Mouse (Mus musculus): ENCODE measurements around the gene Dennd2a. TPM values are rescaled to one million over a fixed set of nuclear protein-coding genes. Genes with fewer than 3 reads are reported as not detected.
"Not testable (repeated sequence)": the region's sequence is repeated elsewhere in the genome, so short reads cannot be mapped to it uniquely, and the experiment has no call there.

The Dennd2a gene
- total RNA-seq, 2 experiments from 2014 or later = 8.2 to 10.9 TPM

DNA sequence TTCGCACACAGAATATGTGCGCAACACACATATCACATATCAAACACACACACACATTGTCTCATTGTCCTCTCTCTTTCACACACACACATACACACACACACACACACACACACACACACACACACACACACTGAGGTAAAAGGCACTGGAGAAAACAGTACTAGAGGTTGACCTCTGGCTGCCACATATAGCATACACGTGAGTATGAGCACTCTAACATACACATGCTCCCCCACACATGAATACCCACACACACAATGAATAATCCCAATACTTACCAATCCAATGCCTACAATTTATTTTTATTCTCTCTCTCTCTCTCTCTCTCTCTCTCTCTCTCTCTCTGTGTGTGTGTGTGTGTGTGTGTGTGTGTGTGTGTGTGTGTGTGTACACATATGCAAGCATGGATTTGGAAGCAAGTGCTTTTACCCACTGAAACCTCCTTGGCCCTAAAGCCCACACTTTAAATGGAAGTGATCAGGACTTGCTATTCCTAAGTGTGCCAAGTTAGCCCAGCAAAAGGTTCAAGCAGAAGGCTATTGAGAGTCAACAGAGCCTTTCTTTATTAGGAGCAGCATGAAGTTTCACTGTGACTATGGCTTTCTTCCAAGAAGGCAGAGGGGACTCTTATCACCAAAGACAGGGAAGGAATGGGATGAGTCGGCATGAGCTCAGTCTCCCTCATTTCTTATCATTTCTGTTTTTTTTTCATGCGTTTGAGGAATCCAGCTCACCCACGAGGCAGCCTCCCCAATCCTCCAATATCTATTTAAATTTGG is 128.5 kb downstream of the Dennd2a start:
- intact Hi-C loops (cut with DNase I; ENCODE audit: low total_unique reads) = no loop called here

DNA sequence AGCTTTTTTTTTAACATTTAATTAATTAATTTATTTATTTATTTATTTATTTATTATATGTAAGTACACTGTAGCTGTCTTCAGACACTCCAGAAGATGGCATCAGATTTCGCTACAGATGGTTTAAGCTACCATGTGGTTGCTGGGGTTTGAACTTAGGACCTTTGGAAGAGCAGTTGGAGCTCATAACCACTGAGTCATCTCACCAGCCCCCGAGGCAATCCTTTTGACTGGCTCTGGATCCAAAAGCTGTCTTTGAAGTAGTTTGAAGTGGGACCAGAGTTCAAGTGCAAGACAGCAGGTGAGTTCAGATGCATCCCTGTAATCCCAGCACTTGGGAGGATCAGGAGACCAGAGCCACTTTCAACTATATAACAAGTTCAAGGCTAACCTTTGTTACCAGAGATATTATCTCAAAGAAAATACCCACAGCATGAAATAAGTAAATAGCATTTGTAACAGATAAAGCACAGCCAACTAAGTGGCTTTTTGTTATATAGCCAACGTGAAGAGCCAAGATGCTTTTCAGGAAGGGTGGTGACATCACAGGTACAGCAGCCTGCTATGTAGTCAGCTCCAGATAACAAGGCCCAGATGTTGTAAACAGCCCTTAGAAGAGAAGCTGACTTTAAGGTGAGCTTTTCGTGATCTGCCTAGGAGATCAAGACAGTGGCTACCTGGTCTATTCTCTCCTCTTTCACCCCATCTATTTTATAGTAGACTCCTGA is 130.2 kb downstream of the Dennd2a start:
- DNase-seq = no peak
- intact Hi-C loops (cut with DNase I; ENCODE audit: low total_unique reads) = no loop called here

More for the DNA sequence above, 128.5 kb downstream of the Dennd2a start:
- DNase-seq = no peak

DNA sequence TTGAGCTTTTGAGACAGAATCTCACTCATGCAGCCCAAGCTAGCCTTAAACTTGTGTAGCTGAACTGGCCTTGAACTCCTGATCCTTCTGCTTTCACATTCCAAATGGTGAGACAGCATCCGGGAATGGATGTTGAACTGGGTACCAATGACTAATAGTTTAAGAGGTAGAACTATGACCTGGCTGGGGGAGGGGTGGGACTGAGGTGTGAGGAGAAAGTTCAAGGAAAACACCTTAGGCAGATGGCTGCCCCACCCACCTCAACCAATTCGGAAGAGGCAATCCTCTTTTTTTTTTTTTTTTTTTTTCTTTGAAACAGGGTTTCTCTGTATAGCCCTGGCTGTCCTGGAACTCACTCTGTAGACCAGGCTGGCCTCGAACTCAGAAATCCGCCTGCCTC is 130.9 kb downstream of the Dennd2a start:
- intact Hi-C loops (cut with DNase I; ENCODE audit: low total_unique reads) = no loop called here
- no peak for DNase-seq

GRCm38 (mm10) chr6:39425181-39425580 is 132.5 kb downstream of the Dennd2a start:
- no peak for DNase-seq
- intact Hi-C loops (cut with DNase I; ENCODE audit: low total_unique reads) = no loop called here

- intact Hi-C loops (cut with DNase I; ENCODE audit: low total_unique reads) = no loop called here
- no peak for DNase-seq
These were observed 134.0 kb downstream of the Dennd2a start for GRCm38 (mm10) chr6:39423686-39424085.

GRCm38 (mm10) chr6:39423130-39423551 is 134.5 kb downstream of the Dennd2a start:
- no peak for DNase-seq
- intact Hi-C loops (cut with DNase I; ENCODE audit: low total_unique reads) = no loop called here

DNA sequence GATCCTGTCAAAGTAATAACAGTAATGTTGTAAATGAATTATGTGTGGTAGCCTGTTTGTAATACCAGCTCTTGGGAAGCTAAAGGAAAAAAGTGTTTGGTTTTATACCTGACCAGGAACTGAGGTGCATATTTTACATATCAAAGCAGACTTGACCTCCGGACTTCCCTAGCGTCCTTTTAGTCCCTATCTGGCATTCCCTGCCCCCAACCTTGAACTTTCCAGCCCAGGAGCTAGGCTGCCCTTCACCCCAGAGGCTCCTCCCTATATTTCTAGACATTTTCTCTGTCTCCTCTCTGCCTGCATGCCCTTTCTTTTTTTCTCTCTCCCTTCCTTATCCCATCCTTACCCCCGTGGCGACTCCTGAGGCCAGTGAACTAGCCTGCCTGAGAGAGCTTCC is 136.8 kb downstream of the Dennd2a start:
- DNase-seq = no peak
- intact Hi-C loops (cut with DNase I; ENCODE audit: low total_unique reads) = no loop called here

DNA sequence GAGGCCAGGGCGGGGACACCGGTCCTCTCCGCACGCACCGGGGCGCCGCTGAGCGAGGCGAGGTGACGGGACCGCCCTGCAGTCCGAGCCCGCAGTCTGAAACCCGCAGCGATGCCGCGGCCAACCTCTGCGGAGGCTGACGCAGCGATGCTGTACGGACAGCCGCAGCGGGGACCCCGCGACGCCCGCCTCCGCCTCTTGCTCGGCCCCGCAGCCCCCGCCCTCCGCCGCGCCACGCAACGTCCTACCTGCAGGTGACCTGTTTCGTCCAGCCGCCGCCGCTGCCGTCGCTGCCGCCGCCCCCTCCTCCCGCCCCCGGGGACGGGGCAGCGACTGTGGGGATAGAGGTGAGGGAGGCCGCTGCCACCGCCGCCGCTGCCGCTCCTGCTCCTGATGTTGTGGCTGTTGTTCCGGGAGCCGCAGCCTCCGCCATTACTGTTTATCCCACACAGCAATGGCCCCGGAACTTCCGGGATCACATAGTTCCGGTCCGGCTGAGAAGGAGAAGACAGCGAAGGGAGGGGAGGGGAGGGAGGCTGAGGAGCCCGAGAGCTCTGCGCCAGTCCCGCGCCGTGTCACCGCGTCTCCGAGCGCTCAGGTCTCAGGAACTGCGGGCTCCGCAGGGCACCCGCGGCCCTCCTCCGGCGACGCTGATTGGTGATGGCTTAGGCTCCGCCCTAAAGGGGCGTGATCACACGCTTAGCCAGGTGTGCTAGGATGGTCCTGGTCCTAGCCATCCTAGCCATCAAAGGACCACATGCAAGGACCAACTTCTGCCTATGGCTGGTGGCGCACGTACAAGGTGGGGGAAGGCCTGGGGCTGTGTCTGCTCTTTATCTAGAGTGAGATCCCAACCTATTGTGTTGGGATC is 137.6 kb downstream of the Dennd2a start, which contains the start of gene Mkrn1:
TSS of gene Mkrn1 (minus strand) at position 612 of the 871 bp plus-strand sequence.
- intact Hi-C loops (cut with DNase I; ENCODE audit: low total_unique reads) = no loop called here
- peak; percentile 63 for DNase-seq

GRCm38 (mm10) chr6:39419386-39419850 is 138.2 kb downstream of the Dennd2a start:
- no peak for DNase-seq
- intact Hi-C loops (cut with DNase I; ENCODE audit: low total_unique reads) = no loop called here

- DNase-seq; intact Hi-C loops (cut with DNase I; ENCODE audit: low total_unique reads): not testable (repeated sequence)
These were observed 141.0 kb downstream of the Dennd2a start for GRCm38 (mm10) chr6:39416654-39417053.

GRCm38 (mm10) chr6:39415762-39416161 is 141.9 kb downstream of the Dennd2a start:
- peak; percentile 46 for DNase-seq
- intact Hi-C loops (cut with DNase I; ENCODE audit: low total_unique reads) = no loop called here

GRCm38 (mm10) chr6:39414106-39414505 is 143.6 kb downstream of the Dennd2a start:
- intact Hi-C loops (cut with DNase I; ENCODE audit: low total_unique reads) = no loop called here

More at GRCm38 (mm10) chr6:39414106-39414505, 143.6 kb downstream of the Dennd2a start:
- DNase-seq = no peak

Other genes starting within 250 kb of the Dennd2a start
- gene Slc37a3, start 180.2 kb downstream of the Dennd2a start, total RNA-seq (2021) = 10 to 100 TPM; 12.9 to 19.1 TPM
- not detected for gene Rab19, start 176.7 kb downstream of the Dennd2a start, total RNA-seq (2021)
- gene Mkrn1, start 137.4 kb downstream of the Dennd2a start, total RNA-seq (2021) = 10 to 100 TPM; 25.0 to 26.7 TPM
- 1 to 10 TPM; 7.0 to 7.7 TPM for gene Adck2, start 16.0 kb upstream of the Dennd2a start, total RNA-seq (2021)
- gene Gm42420, start 27.9 kb upstream of the Dennd2a start, total RNA-seq (2021) = not detected
- 100 to 1,000 TPM; 321 to 366 TPM for gene Ndufb2, start 34.7 kb upstream of the Dennd2a start, total RNA-seq (2021)
- 1 to 10 TPM; 8.3 to 9.3 TPM for gene Braf, start 167.6 kb upstream of the Dennd2a start, total RNA-seq (2021)

Data from gastrocnemius, postnatal 14 days (tissue).